Mouse (Mus musculus) megakaryocyte-erythroid progenitor cell, adult 5-6 weeks (primary cell): Measurements from ENCODE around the gene Gipc2. TPM values are rescaled to one million over a fixed set of nuclear protein-coding genes. Genes with fewer than 3 reads are reported as not detected.

Experiments
- ATAC-seq: replicated peaks from 2 replicates; pipeline ENCODE4 v1.8.0; 2016; ENCODE audit warnings: mild to moderate bottlenecking, inconsistent platforms; ENCODE audit not compliant: severe bottlenecking, poor library complexity, low FRiP score, low TSS enrichment
- total RNA-seq, 2 experiments: library from RNA; stranded (forward) in 1 of 2; stranded (reverse) in 1 of 2; fragments of 200-1000, 215-1000 nt in 1 of 2; fragments of >200 nt in 1 of 2; fragmentation: Nextera tagmentation in 1 of 2; gene quantifications; 2 replicates each; pipeline ENCODE4 v1.2.3; 2014 to 2017

Gipc2 gene
- total RNA-seq, 2 experiments from 2014 or later, result not detected

- no peak for ATAC-seq
Measured at GRCm38 (mm10) chr3:152127144-152127543, 38.9 kb downstream of the Gipc2 start.

- peak; percentile 92 for ATAC-seq
Measured at GRCm38 (mm10) chr3:152122720-152123119, 43.3 kb downstream of the Gipc2 start.

- ATAC-seq, result peak; percentile 79
Measured at GRCm38 (mm10) chr3:152122101-152122500, 43.9 kb downstream of the Gipc2 start.

- ATAC-seq, result no peak
Measured at GRCm38 (mm10) chr3:152121169-152122009, 44.6 kb downstream of the Gipc2 start.

- no peak for ATAC-seq
Measured at GRCm38 (mm10) chr3:152119987-152120386, 46.0 kb downstream of the Gipc2 start.

- ATAC-seq, result no peak
Measured at GRCm38 (mm10) chr3:152117941-152118340, 48.1 kb downstream of the Gipc2 start.

- ATAC-seq, result no peak
Measured at GRCm38 (mm10) chr3:152116140-152116539, 49.9 kb downstream of the Gipc2 start.

GRCm38 (mm10) chr3:152114786-152115185 is 51.2 kb downstream of the Gipc2 start:
- peak; percentile 93 for ATAC-seq

GRCm38 (mm10) chr3:152114222-152114621 is 51.8 kb downstream of the Gipc2 start:
- ATAC-seq, result no peak

GRCm38 (mm10) chr3:152113496-152113895 is 52.5 kb downstream of the Gipc2 start:
- ATAC-seq, result no peak

GRCm38 (mm10) chr3:152112664-152113063 is 53.4 kb downstream of the Gipc2 start:
- ATAC-seq, result no peak

- ATAC-seq, result no peak
Measured at GRCm38 (mm10) chr3:152111482-152111881, 54.5 kb downstream of the Gipc2 start.

- peak; percentile 51 for ATAC-seq
Measured at GRCm38 (mm10) chr3:152111081-152111480, 54.9 kb downstream of the Gipc2 start.

- no peak for ATAC-seq
Measured at GRCm38 (mm10) chr3:152109260-152109587, 56.8 kb downstream of the Gipc2 start.

- no peak for ATAC-seq
Measured at GRCm38 (mm10) chr3:152108560-152109259, 57.3 kb downstream of the Gipc2 start.

- no peak for ATAC-seq
Measured at GRCm38 (mm10) chr3:152108003-152108395, 58.0 kb downstream of the Gipc2 start.

- peak; percentile 14; the same call in 1 of the 2 replicates for ATAC-seq
Measured at GRCm38 (mm10) chr3:152107149-152108002, 58.7 kb downstream of the Gipc2 start.

GRCm38 (mm10) chr3:152106225-152107148 is 59.5 kb downstream of the Gipc2 start:
- ATAC-seq, result peak; percentile 0; the same call in 1 of the 2 replicates

- peak; percentile 87 for ATAC-seq
Measured at GRCm38 (mm10) chr3:152105341-152105740, 60.7 kb downstream of the Gipc2 start.
